Mouse (Mus musculus) stomach, embryonic 15.5 days (tissue): Measurements from ENCODE around the gene Parp11. TPM values are rescaled to one million over a fixed set of nuclear protein-coding genes. Genes with fewer than 3 reads are reported as not detected.

Experiments used
- ATAC-seq: fragments of 200-750 bp; cut with Nextera tagmentation; 2 replicates; pipeline ENCODE4 v1.8.0; 2017; ENCODE audit warnings: low read depth, moderate number of reproducible peaks, moderate TSS enrichment; ENCODE audit not compliant: insufficient read depth, low FRiP score
- H3K27ac ChIP-seq: fragments of 300-500 bp; sonication (generic); 2 replicates; pipeline ENCODE4 v1.5.1; 2015; ENCODE audit warnings: mild to moderate bottlenecking, inconsistent platforms
- H3K27me3 ChIP-seq: fragments of 300-500 bp; sonication (generic); replicated peaks from 2 replicates; pipeline ENCODE4 v1.6.1; 2015; ENCODE audit warnings: inconsistent platforms
- H3K36me3 ChIP-seq: fragments of 300-500 bp; sonication (generic); 2 replicates; pipeline ENCODE4 v1.6.1; 2015; ENCODE audit warnings: inconsistent platforms
- H3K4me1 ChIP-seq: fragments of 300-500 bp; sonication (generic); 2 replicates; pipeline ENCODE4 v1.6.1; 2015; ENCODE audit warnings: inconsistent platforms
- H3K4me2 ChIP-seq: fragments of 300-500 bp; sonication (generic); 2 replicates; pipeline ENCODE4 v1.6.1; 2015; ENCODE audit warnings: mild to moderate bottlenecking, inconsistent platforms
- H3K4me3 ChIP-seq: fragments of 300-500 bp; sonication (generic); replicated peaks from 2 replicates; pipeline ENCODE4 v1.5.1; 2015; ENCODE audit warnings: inconsistent platforms
- H3K9ac ChIP-seq: fragments of 300-500 bp; sonication (generic); 2 replicates; pipeline ENCODE4 v1.6.1; 2015; ENCODE audit warnings: inconsistent platforms
- H3K9me3 ChIP-seq: fragments of 300-500 bp; sonication (generic); 2 replicates; pipeline ENCODE4 v1.6.1; 2016; ENCODE audit warnings: inconsistent platforms
- WGBS: fragments of 180-500 bp; shearing (Covaris S2); methylation state at CpG from one replicate; pipeline ENCODE4 v1.1.7; 2015; 5-methylcytosine and 5-hydroxymethylcytosine counted together
- polyA plus RNA-seq: library from polyadenylated mRNA; unstranded; fragments of >200 nt; fragmentation: Nextera tagmentation; extraction: Ambion mirVana; gene quantifications from 2 replicates; pipeline ENCODE4 v1.2.1, GENCODE M21; 2015

Gene Parp11
- polyA plus RNA-seq, 1 experiment from 2014 or later, result 19.0 TPM

DNA sequence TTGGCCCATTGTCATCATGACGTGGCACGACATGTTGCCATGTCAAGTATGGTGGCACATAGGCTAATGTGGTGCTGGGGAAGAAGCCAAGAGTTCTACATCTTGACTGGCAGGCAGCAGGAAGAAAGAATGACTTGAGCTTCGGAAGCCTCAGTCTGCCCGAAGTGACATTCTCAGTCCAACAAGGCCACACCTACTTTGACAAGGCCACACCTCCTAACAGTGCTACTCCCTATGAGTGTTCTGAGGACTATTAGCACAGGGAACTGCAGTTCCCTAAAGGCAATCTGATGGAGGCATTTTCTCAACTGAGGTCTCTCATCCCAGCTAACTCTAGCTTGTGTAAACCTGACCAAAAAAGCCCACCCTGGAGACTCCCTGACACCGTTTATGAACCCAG lies 93.0 kb downstream of the Parp11 start:
- ATAC-seq, result no peak
- H3K4me3 ChIP-seq, result no peak overlapping the region
- no peaks in the 10 kb centered on the region for H3K9me3 ChIP-seq
- H3K27ac ChIP-seq, result no peak overlapping the region
- H3K4me1 ChIP-seq, result no peaks in the 10 kb centered on the region
- peaks cover 5% of the 10 kb centered on the region; the same call in 1 of the 2 replicates for H3K27me3 ChIP-seq
- H3K4me2 ChIP-seq, result no peak overlapping the region
- no peaks in the 10 kb centered on the region for H3K36me3 ChIP-seq
- no peak overlapping the region for H3K9ac ChIP-seq
- WGBS, result 60% methylated on average over 5 of the region's 5 CpGs

DNA sequence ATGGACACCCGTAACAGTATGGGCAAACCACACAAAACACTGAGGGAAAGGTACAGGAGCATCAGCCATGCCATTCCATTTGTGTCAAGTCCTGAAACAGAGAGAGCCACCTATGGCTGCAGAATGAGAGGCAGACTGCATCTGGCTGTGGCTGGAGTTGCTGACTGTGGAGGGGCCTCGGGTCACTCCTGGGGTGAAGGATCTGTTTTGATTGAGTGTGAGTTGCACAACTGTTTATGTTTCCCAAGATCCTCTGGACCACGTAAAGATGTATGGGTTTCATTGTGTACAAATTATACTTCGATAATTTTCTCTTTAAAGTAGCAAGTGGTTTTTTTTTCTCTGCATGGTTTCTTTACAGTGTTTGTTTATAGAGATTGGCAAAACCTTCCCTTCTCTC lies 93.9 kb downstream of the Parp11 start:
- 44% methylated on average over 4 of the region's 4 CpGs for WGBS
- Histone ChIP-seq H3K4me3 (no peak overlapping the region), H3K9me3 (no peaks in the 10 kb centered on the region), H3K27me3 (peaks cover 5% of the 10 kb centered on the region; the same call in 1 of the 2 replicates), H3K4me2 (no peak overlapping the region), H3K4me1 (no peaks in the 10 kb centered on the region), H3K27ac (no peak overlapping the region), H3K36me3 (no peaks in the 10 kb centered on the region), H3K9ac (no peak overlapping the region)
- ATAC-seq, result no peak

DNA sequence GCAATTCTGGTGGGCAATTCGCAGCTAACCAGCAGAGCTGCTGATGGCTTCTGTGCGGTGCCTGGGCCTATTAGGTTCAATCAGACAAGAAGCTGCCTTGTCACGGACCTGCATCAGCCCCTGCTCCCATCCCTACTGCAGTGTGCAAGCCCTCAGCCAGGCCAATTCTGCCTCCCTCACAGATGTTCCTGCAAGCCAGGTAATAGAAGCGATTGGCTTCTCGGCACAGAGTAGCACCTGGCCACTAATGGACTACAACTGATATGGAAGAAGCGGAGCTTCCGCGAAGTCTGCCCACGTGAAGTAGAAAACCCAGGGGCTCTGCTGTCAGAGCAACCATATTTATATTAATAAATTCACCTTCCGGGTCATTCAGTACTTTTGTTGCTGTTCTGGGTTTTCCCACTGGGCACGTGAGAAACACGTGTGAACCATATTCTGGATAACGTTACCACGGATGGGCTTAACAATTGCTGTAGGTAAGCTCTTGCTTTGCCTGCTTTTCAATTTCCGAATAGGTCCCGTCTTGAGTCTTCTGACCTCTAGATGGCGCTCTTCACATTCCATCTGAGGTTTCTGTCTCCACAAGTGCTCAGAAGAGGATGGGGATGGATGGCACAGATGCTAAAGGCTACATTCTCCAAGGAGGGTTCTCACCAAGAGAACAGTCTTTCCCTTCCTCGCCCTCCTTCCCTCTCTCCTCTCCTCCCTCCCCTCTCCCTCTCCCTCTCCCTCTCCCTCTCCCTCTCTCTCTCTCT lies 95.2 kb downstream of the Parp11 start:
- Histone ChIP-seq H3K9ac (no peak overlapping the region), H3K4me1 (no peaks in the 10 kb centered on the region), H3K9me3 (no peaks in the 10 kb centered on the region), H3K4me3 (no peak overlapping the region), H3K36me3 (no peaks in the 10 kb centered on the region), H3K27ac (no peak overlapping the region), H3K27me3 (peaks cover 5% of the 10 kb centered on the region; the same call in 1 of the 2 replicates), H3K4me2 (no peak overlapping the region)
- ATAC-seq, result 0 out of 2 replicates have a peak, but pooled peaks have one; percentile 58
- 33% methylated on average over 18 of the region's 18 CpGs for WGBS

Other genes with a start within 250 kb of the Parp11 start
- 2.4 and 2.8 TPM in 2 replicates for gene Cracr2a, start 114.5 kb downstream of the Parp11 start, polyA plus RNA-seq